Mouse (Mus musculus) thymus, postnatal 4 days (tissue): ENCODE measurements around the gene Kmt5b.

Experiments used
- DNase-seq: peaks from one replicate; pipeline ENCODE4 v3.0.0; 2021

The Kmt5b gene

DNA sequence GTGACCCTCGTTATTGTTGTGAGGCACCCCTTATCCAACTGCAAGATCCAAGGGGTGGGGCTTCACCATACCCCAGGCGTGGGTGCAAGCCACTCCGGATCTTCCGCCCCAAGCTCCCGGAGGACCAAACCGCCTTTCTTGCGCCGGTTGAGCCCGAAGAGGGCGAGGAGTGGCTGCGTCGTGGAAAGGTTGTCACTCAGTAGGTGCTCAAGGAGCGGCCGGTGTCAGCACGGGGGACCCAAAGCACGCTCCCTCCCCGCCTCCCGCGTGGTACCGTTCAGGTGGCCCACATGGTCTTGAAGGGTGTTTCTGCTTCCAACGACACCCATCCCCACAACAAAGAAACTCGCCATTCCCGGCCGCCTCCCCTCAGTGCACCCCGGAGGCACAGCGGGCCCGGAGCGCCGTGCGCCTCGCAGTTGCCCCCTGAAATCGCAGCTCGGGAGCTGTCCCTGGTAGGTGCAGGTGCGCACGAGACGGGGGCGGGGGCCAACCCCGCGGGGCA is at the start of gene Kmt5b:
Gene Kmt5b, plus strand, starts transcription at position 146 of the 505 bp plus-strand sequence.
- DNase-seq: no peak

DNA sequence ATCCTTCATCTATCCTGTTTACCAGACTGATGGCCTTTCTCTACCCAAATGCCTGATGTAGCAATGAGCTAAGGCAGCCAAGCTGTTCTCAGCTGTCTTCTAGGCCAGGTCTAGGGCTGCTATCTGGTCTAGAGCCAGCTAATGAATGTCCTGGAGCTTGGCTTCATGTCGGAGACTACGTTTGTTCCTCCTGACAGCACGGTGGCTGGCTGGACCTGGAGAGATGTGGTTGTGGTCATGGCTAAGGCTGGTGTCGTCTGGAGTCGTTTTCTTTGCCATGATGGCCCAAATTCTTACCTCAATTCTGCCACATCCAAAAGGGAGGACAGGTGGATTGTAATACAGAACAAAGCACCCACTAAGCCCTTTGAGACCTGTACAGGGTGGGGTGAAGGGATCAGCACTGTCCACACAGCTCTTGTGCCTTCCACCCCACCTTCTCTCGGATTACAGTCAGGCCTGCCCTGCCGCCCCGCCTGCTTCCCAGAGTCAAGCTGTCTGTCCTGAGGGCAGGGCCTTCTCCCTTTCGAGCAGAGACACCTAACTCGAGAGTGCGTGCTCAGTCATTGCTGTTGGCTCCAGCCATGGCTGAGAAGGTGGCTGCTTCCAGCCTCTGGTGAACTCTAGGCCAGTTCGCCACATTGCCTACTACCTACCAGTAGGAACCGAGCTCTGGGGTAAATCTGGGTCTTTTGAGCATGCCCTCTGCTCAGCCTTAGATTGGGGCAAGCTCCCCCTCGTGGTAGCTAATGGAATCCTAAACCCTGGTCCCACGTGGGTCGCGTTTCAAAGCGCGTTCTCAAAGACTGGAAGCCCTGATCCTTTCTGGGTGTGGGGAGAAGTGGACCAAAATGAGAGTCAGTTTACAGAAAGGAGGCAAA is 48.5 kb upstream of the Kmt5b start:
- peak; percentile 83 for DNase-seq

GRCm38 (mm10) chr19:3719362-3719891 is 47.8 kb upstream of the Kmt5b start:
- peak; percentile 58 for DNase-seq

DNA sequence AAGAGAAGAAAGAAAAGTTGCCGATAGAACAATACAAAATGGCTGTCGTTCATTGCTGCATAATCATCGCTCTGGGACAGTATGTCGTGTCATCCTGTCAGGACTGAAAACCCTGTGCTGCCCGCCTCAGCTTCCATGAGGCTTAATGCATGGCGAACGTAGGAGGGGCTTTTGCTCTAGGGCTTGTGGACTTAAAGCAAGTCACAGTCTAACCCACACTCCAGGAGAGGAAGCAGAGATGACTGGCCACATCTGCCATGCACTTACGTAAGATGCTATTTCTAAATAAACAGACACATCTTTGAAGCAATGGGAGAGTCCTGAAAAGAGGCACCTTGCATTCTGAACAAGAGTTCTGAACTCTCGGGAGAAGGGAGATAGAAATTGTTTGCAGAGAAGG is 44.1 kb upstream of the Kmt5b start:
- no peak for DNase-seq

- DNase-seq: peak; percentile 80
These were observed 43.3 kb upstream of the Kmt5b start for GRCm38 (mm10) chr19:3723904-3724303.

DNA sequence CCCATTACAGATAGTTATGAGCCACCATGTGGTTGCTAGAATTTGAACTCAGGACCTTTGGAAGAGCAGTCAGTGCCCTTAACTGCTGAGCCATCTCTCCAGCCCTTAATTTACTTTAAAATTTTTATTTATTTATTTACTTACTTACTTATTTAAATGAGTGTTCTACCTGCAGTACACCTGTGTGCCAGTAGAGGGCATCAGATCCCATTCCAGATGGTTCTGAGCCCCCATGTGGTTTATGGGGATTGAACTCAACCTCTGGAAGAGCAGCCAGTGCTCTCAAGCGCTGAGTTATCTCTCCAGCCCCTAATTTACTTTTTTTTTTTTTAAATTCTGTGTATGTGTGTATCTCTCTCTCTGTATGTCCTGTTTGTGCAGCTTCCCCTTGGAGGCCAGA is 42.4 kb upstream of the Kmt5b start:
- DNase-seq: peak; percentile 85

GRCm38 (mm10) chr19:3728901-3729300 is 38.3 kb upstream of the Kmt5b start:
- no peak for DNase-seq

DNA sequence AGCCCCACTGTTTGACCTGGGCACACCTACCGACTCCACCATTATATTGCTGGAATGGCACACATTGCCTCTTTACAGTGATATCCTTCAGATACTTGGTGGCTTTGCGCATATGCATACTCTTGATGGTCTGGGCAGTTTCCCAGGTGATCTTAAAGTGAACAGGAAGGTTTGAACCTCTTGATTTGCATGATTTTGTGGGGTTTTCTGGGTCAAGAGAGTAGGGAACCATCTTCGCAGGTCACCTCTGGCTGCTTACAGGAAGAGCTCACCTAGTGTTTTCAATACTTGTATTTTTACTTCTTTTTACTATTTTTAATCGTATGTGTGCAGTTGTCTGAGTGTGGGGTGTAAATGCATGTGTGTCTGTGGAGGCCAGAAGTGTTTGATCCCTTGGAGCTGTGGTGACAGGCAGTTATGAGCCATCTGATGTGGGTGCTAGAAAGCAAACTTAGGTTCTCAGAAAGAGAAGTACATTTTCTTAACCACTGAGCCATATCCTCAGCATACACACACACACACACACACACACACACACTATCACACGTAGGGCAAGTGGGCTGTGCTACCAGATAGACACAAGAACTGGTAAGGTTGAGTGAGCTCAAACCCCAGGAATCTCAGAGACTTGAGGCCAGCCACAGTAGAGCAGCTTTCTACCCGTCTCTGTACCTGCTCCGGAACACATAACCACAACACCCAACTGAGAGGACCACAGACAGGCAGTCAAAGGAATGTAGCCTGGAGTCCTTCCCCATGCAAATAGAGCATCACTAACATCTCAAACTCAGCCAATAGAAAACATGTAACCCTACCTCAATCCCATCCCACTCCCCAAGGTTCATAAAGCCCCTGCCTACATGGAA is 36.2 kb upstream of the Kmt5b start:
- peak; percentile 46 for DNase-seq

DNA sequence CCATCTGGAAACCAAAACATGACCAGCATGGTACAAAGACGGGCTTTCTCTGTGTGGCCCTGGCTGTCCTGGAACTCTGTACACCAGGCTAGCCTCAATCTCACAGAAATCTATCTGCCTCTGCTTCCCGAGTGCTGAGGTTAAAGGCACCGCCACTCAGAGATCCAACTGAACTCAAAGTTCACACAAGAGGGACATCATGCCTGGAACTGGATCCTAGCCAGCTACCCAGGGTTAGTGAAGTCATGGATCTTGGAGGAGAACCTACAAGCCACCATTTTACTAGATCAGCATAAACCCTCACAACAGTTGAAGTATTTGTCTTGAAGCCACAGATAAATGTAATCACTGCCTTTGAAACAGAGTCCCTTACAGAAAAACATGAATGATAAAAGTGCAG is 31.2 kb upstream of the Kmt5b start:
- no peak for DNase-seq

DNA sequence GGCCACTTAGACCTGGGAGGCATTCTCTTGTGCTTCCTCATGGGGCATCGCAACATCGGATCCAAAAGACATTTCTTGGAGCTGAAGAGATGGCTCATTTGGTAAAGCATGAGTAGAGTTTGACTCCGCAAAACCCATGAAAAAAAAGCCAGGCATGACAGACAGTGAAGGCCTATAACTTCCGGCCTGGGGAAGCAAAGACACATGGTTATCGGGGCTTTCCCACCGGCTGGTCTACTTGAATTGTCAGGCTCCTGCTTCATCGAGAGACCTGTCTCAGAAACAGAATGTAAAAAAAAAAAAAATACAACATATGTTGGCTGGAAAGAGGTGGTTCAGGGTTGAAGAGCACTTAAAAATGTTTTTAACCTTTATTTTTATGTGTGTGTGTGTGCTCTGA is 27.6 kb upstream of the Kmt5b start:
- no peak for DNase-seq

GRCm38 (mm10) chr19:3742716-3743115 is 24.5 kb upstream of the Kmt5b start:
- DNase-seq: no peak

GRCm38 (mm10) chr19:3743362-3743761 is 23.9 kb upstream of the Kmt5b start:
- peak; percentile 32 for DNase-seq

- peak; percentile 77 for DNase-seq
These were observed 23.2 kb upstream of the Kmt5b start for GRCm38 (mm10) chr19:3743851-3744512.

GRCm38 (mm10) chr19:3752621-3753239 is 14.5 kb upstream of the Kmt5b start:
- DNase-seq: no peak

DNA sequence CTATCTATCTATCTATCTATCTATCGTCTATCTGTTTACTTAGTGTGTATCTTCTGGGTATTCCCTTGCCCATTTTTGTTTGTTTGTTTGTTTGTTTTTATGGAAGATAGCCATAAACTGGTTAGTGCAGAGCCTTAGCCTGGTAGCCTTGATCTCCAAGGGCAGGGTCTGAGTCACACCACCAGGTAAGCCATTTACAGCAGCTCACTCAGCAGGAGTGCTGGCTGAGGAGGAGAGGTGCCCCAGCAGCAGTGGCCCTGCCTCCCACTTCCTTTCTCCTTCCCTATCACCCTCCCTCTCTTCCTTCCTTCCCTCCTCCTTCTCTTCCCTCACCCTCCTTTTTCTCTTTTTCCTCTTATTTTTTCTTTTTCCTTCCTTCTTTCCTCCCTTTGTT is 14.0 kb upstream of the Kmt5b start:
- DNase-seq: no peak

DNA sequence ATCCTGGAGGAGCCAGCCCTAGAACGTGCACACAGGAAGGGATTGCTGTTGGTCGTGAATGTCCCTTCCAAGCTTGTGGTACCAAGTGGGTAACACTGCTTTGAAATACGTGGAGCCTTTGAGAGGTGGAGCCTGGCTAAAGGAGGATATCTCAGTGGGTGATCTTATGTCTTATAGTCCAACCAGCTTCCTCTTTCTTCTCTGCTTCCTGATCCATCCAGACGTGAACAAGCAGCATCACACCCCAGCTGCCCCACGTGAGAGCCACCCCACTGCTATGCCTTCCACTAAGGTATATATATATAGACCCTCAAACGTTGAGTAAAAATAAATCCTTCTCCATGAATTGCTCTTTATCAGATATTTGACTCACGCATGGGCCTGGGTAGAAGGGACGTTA is 13.5 kb upstream of the Kmt5b start:
- no peak for DNase-seq

- DNase-seq: no peak
These were observed 9.4 kb upstream of the Kmt5b start for GRCm38 (mm10) chr19:3757861-3758260.

DNA sequence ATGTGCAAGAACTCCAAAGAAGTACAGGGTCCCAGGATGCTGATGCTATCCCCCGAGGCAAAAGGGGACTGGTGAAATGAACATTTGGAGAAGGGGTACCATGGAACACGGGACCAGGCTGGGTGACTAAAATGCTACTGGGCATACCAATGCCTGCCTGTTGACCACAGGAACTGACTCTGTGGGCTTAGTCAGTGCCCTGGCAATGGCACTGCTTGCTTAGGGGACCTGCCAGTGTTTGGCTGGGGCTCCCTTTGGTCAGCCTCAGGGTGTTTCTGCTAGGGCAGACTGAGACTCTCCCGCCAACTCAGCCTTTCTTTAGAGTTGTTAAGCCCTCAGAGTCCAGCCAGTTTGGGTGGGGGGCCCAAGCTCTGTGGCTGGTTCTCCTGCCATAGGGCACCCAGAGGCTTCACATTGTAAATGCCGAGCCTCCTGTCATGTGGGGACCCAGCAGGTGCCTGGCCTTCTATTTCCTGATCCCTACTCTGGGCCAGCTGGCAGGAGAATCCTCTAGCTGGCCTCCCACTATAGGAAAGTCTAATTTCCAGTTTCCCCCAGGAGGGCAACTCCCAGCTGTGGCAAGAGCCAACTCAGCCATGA is 1.9 kb upstream of the Kmt5b start:
- DNase-seq: no peak

DNA sequence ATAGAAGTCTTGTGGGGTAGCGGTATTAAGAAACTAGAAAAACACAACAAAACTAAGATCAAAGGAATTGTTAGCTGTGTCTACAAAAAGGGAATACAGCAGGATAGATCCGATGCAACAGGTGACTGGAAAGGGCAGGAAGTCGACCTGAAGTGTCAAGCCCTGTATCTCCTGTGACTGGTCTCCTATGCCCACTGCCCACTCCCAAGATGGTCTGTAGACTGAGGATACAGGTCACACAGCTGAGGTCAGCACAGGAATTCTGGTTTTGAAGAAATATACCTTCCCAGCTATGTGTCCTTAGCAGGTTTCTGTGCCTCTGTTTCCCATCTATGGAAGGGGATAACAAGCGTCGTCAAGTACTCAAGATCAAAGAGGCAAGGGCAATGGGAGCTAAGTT is 843 bp upstream of the Kmt5b start:
- no peak for DNase-seq

DNA sequence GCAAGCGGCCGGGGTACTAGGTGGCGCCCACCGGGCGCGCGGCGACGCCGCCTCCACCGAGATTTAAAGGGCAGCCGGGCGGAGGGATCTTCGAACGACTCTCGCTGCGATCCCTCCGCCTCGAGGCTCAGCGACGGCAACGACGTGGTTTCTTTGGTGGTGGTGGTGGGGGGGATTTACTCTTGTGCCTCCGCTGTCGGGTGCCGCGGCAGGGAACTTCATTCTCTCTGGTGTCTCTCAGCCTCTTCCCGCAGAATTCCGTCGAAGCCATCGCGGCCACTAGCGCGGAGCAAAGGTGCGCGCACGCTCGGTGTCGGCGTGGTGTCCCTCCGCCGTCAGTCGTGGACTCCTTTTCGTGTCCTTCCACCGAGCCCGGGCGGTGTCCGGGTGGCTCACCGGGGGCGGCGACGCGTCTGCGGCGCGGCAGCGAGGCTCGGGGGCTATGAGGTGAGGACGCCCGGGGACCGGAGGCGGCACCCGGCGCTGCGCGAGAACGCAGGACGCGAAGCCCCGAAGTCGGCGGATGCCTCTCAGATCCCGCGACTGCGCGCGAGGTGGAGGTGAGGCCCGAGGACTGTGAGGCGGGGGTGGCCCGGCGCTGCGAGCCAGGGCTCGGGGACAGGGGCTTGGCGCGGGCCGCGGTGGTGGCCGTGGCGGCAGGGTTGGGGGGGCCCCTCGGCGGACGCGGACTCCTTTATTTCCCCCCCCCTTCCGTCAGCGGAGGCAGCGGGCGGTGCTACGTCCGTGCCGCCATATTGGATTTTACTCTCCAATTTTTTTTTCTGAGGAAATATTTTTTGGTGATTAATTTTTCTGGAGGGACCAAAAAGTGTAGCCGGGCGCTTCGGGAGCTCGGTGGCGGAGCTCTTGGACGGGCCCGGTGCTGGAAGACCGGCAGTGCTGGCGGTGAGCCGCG is 818 bp downstream of the Kmt5b start:
- peak; percentile 93 for DNase-seq
